In genomic region chr11:19423268-19423667, GRCm38 (mm10) we compare ENCODE assay signal across 15 mouse cellular contexts.
A peak's percentile ranks its signal among the peaks of the same experiment; 100 is the strongest.
DNase-seq lines count a peak whose midpoint lies in the region; ATAC-seq and TF ChIP-seq lines count a peak whose summit lies in the region.
"Had no signal": no experiment of that assay in that cellular context is flagged by ENCODE, and none has a peak within 500 bp of the region (broad histone marks: within the 10 kb centered on the region; RNA-seq: fewer than 3 reads in every experiment).

No protein-coding gene starts in this region.

- no peaks in the 10 kb centered on the region for H3K4me1 ChIP-seq in heart, adult 2 months (ENCODE audit: control insufficient read depth, insufficient read depth, low read length)
- H3K4me1 ChIP-seq in kidney, postnatal 0 days (replicated peaks; ENCODE audit: insufficient read depth, low read length) = 0 out of 2 replicates have a peak, but pooled peaks cover 4% of the 10 kb centered on the region
- peaks cover 16% of the 10 kb centered on the region for H3K4me1 ChIP-seq in embryonic facial prominence, embryonic 15.5 days
- H3K4me1 ChIP-seq: megakaryocyte, embryonic 14.5 days; midbrain, embryonic 15.5 days had no signal

- no peak for DNase-seq in heart, adult 2 months
- DNase-seq in heart, postnatal 36 days = no peak
- peak; percentile 14 for DNase-seq in kidney, postnatal 0 days (ENCODE audit: low spot score)
- no peak for DNase-seq in kidney, postnatal 10 days
- no peak for DNase-seq in adrenal gland, postnatal 36 days
- no peak for DNase-seq in layer of hippocampus, adult 11-12 months (ENCODE audit: low spot score)
- DNase-seq: cerebellum, adult 11-12 months; heart, postnatal 4 days had no signal

- H3K27ac ChIP-seq in heart, adult 2 months = peak overlapping the region; percentile 48
- peak overlapping the region; percentile 54 for H3K27ac ChIP-seq in kidney, postnatal 0 days
- peak overlapping the region; percentile 56 for H3K27ac ChIP-seq in embryonic facial prominence, embryonic 15.5 days (replicated peaks)
- H3K27ac ChIP-seq: liver, embryonic 14.5 days; midbrain, embryonic 15.5 days had no signal

- H3K9me3 ChIP-seq in kidney, postnatal 0 days (replicated peaks; ENCODE audit: low read length) = no peaks in the 10 kb centered on the region
- H3K9me3 ChIP-seq in embryonic facial prominence, embryonic 15.5 days (replicated peaks) = no peaks in the 10 kb centered on the region
- H3K9me3 ChIP-seq: midbrain, embryonic 15.5 days had no signal

- ATAC-seq in kidney, postnatal 0 days (replicated peaks; ENCODE audit: low FRiP score, low read depth) = no peak
- no peak for ATAC-seq in embryonic facial prominence, embryonic 15.5 days (ENCODE audit: insufficient number of reproducible peaks, low FRiP score, low TSS enrichment, low read depth)
- peak; percentile 40; the same call in 1 of the 2 replicates for ATAC-seq in megakaryocyte, adult 5-6 weeks (ENCODE audit: poor library complexity, severe bottlenecking)
- ATAC-seq: forebrain, embryonic 16.5 days; midbrain, embryonic 15.5 days had no signal

- no peak overlapping the region for H3K9ac ChIP-seq in heart, adult 2 months (ENCODE audit: low read depth, low read length)
- H3K9ac ChIP-seq in kidney, postnatal 0 days (ENCODE audit: low read depth, low read length) = no peak overlapping the region
- no peak overlapping the region for H3K9ac ChIP-seq in embryonic facial prominence, embryonic 15.5 days
- H3K9ac ChIP-seq: liver, embryonic 14.5 days; midbrain, embryonic 15.5 days had no signal

- no peaks in the 10 kb centered on the region for H3K27me3 ChIP-seq in heart, adult 2 months (ENCODE audit: control insufficient read depth, insufficient read depth, low read length)
- no peaks in the 10 kb centered on the region for H3K27me3 ChIP-seq in kidney, postnatal 0 days (ENCODE audit: insufficient read depth, low read length)
- H3K27me3 ChIP-seq in embryonic facial prominence, embryonic 15.5 days = no peaks in the 10 kb centered on the region
- H3K27me3 ChIP-seq: megakaryocyte, embryonic 14.5 days; midbrain, embryonic 15.5 days had no signal

- TF ChIP-seq CTCF in heart, adult 2 months (IDR thresholded peaks at IDR 0.05) = no peak
- TF ChIP-seq CTCF in kidney, postnatal 0 days (IDR thresholded peaks at IDR 0.05; ENCODE audit: low read depth) = no peak

- peak overlapping the region; percentile 44 for H3K4me2 ChIP-seq in kidney, postnatal 0 days (ENCODE audit: low read length)
- H3K4me2 ChIP-seq in embryonic facial prominence, embryonic 15.5 days (replicated peaks) = peak overlapping the region; percentile 38; the same call in 1 of the 2 replicates
- H3K4me2 ChIP-seq: heart, embryonic 11.5 days; midbrain, embryonic 15.5 days had no signal

- no peaks in the 10 kb centered on the region for H3K36me3 ChIP-seq in heart, adult 2 months (ENCODE audit: control insufficient read depth, insufficient read depth, low read length)
- H3K36me3 ChIP-seq in kidney, postnatal 0 days (ENCODE audit: insufficient read depth, low read length) = no peaks in the 10 kb centered on the region
- H3K36me3 ChIP-seq in embryonic facial prominence, embryonic 15.5 days = no peaks in the 10 kb centered on the region
- H3K36me3 ChIP-seq: midbrain, embryonic 15.5 days had no signal

- no peak for TF ChIP-seq POLR2A in heart, adult 2 months (IDR thresholded peaks at IDR 0.05; ENCODE audit: insufficient read depth, low read depth, low read length)

- intact Hi-C loops in heart, adult 2 months (cut with DNase I) = no loop called here
- intact Hi-C loops in heart, postnatal 36 days (cut with DNase I) = no loop called here

- no peak for TF ChIP-seq EP300 in heart, adult 2 months (IDR thresholded peaks at IDR 0.05; ENCODE audit: insufficient read depth, low read depth, low read length)

- H3K4me3 ChIP-seq in heart, adult 2 months = no peak overlapping the region
- no peak overlapping the region for H3K4me3 ChIP-seq in kidney, postnatal 0 days (replicated peaks; ENCODE audit: low read depth, low read length)
- no peak overlapping the region for H3K4me3 ChIP-seq in embryonic facial prominence, embryonic 15.5 days (replicated peaks)
- H3K4me3 ChIP-seq: megakaryocyte, embryonic 14.5 days; midbrain, embryonic 15.5 days had no signal

- H3K79me2 ChIP-seq in heart, adult 2 months (replicated peaks; ENCODE audit: control insufficient read depth, insufficient read depth, low read length) = no peaks in the 10 kb centered on the region
